Mouse (Mus musculus) embryo, embryonic 9.5 days (tissue): ENCODE data around the gene Orc1.

Source experiments
- DNase-seq: peaks from one replicate; pipeline ENCODE4 v3.0.0-alpha.2; 2017; ENCODE audit errors: extremely low spot score

The Orc1 gene

GRCm38 (mm10) chr4:108635101-108635500 lies 55.9 kb downstream of the Orc1 start:
- DNase-seq = no peak

- DNase-seq = no peak
These were observed 58.5 kb downstream of the Orc1 start for GRCm38 (mm10) chr4:108637721-108638120.

GRCm38 (mm10) chr4:108638752-108639151 lies 59.5 kb downstream of the Orc1 start:
- DNase-seq = no peak

GRCm38 (mm10) chr4:108664407-108664806 lies 85.2 kb downstream of the Orc1 start:
- DNase-seq = peak; percentile 8
